Mouse (Mus musculus) cerebellum, adult 2 months (tissue): ENCODE results near the gene Slc22a17.

Experiments
- CTCF ChIP-seq: fragments of 200-500 bp; IDR thresholded peaks from 2 replicates; pipeline ENCODE4 v1.5.1; 2011; ENCODE audit warnings: low read depth, mild to moderate bottlenecking, control low read depth, low read length, moderate library complexity, borderline replicate concordance; ENCODE audit not compliant: insufficient read depth
- POLR2A ChIP-seq: fragments of 200-500 bp; IDR thresholded peaks from 2 replicates; pipeline ENCODE4 v1.6.1; 2011; ENCODE audit warnings: low read length, control low read depth, borderline replicate concordance; ENCODE audit not compliant: insufficient read depth

GRCm38 (mm10) chr14:54903641-54904040, 9.3 kb downstream of the Slc22a17 start:
- TF ChIP-seq CTCF (no peak), POLR2A (no peak)
